Mouse (Mus musculus) E14TG2a.4 (cell line): Measurements from ENCODE around the gene St8sia1.
A peak's percentile ranks its signal among the peaks of the same experiment; 100 is the strongest.

Source experiments
- CTCF ChIP-seq: conservative IDR thresholded peaks from 2 replicates; pipeline ENCODE4 v1.5.1; 2014; ENCODE audit warnings: low read length
- NANOG ChIP-seq: IDR thresholded peaks from 2 replicates; pipeline ENCODE4 v1.6.1; 2014; ENCODE audit warnings: borderline replicate concordance, low read length, mixed read lengths

- TF ChIP-seq CTCF (peak; percentile 91), NANOG (no peak)
These were observed 105.3 kb downstream of the St8sia1 start for GRCm38 (mm10) chr6:142858937-142859336.
